10 mouse cellular contexts compared by ENCODE assay signal in genomic region chr8:108910843-108911242, GRCm38 (mm10).
DNase-seq lines count a peak whose midpoint lies in the region; ATAC-seq and TF ChIP-seq lines count a peak whose summit lies in the region.
"Had no signal": no experiment of that assay in that cellular context is flagged by ENCODE, and none has a peak within 500 bp of the region (broad histone marks: within the 10 kb centered on the region; RNA-seq: fewer than 3 reads in every experiment).

No protein-coding gene starts in this region.

- no peaks in the 10 kb centered on the region for H3K36me3 ChIP-seq in forebrain, embryonic 13.5 days (ENCODE audit: poor library complexity, severe bottlenecking)
- no peaks in the 10 kb centered on the region for H3K36me3 ChIP-seq in forebrain, postnatal 0 days (ENCODE audit: insufficient read depth)
- no peaks in the 10 kb centered on the region for H3K36me3 ChIP-seq in E14TG2a.4 (ENCODE audit: insufficient read depth, low read length)
- H3K36me3 ChIP-seq in heart, embryonic 14.5 days (ENCODE audit: control insufficient read depth, insufficient read depth, low read length), result no peaks in the 10 kb centered on the region
- H3K36me3 ChIP-seq in liver, postnatal 0 days (replicated peaks; ENCODE audit: insufficient read depth, low read length), result no peaks in the 10 kb centered on the region

- H3K27ac ChIP-seq in forebrain, embryonic 13.5 days, result peak overlapping the region; percentile 65
- H3K27ac ChIP-seq in forebrain, postnatal 0 days (ENCODE audit: low read depth, low read length), result no peak overlapping the region
- H3K27ac ChIP-seq in heart, embryonic 14.5 days (replicated peaks in 1 of 2; ENCODE audit: control insufficient read depth in 1 of 2, insufficient read depth in 1 of 2, low read depth in 2 of 2, low read length in 2 of 2), result peak overlapping the region; percentile 55
- H3K27ac ChIP-seq in liver, postnatal 0 days (ENCODE audit: low read depth), result no peak overlapping the region
- H3K27ac ChIP-seq: liver, embryonic 14.5 days had no signal

- 0 out of 2 replicates have a peak overlapping the region, but pooled peaks have one; percentile 19 for H3K9ac ChIP-seq in forebrain, embryonic 13.5 days
- no peak overlapping the region for H3K9ac ChIP-seq in forebrain, postnatal 0 days
- H3K9ac ChIP-seq in heart, embryonic 14.5 days (ENCODE audit: low read length), result no peak overlapping the region
- H3K9ac ChIP-seq in liver, postnatal 0 days (replicated peaks), result no peak overlapping the region
- H3K9ac ChIP-seq: liver, embryonic 14.5 days had no signal

- 86% methylated on average over 12 of the region's 12 CpGs for WGBS in forebrain, embryonic 13.5 days
- 81% methylated on average over 12 of the region's 12 CpGs for WGBS in forebrain, postnatal 0 days
- WGBS in heart, embryonic 14.5 days, result 39% methylated on average over 12 of the region's 12 CpGs
- 67% methylated on average over 12 of the region's 12 CpGs for WGBS in liver, postnatal 0 days (ENCODE audit: insufficient replicate concordance)

- H3K9me3 ChIP-seq in forebrain, embryonic 13.5 days (replicated peaks), result no peaks in the 10 kb centered on the region
- H3K9me3 ChIP-seq in forebrain, postnatal 0 days (ENCODE audit: low read length), result no peaks in the 10 kb centered on the region
- no peaks in the 10 kb centered on the region for H3K9me3 ChIP-seq in E14TG2a.4 (ENCODE audit: low read length)
- H3K9me3 ChIP-seq in heart, embryonic 14.5 days (ENCODE audit: control insufficient read depth, low read length), result no peaks in the 10 kb centered on the region
- no peaks in the 10 kb centered on the region for H3K9me3 ChIP-seq in liver, postnatal 0 days (ENCODE audit: low read length)

- no peaks in the 10 kb centered on the region for H3K27me3 ChIP-seq in forebrain, embryonic 13.5 days
- H3K27me3 ChIP-seq in forebrain, postnatal 0 days (ENCODE audit: insufficient read depth, low read length), result no peaks in the 10 kb centered on the region
- H3K27me3 ChIP-seq in E14TG2a.4 (ENCODE audit: insufficient read depth, low read length), result peaks cover 6% of the 10 kb centered on the region; the same call in 1 of the 2 replicates
- no peaks in the 10 kb centered on the region for H3K27me3 ChIP-seq in heart, embryonic 14.5 days (ENCODE audit: control insufficient read depth, insufficient read depth, low read length)
- no peaks in the 10 kb centered on the region for H3K27me3 ChIP-seq in liver, postnatal 0 days (ENCODE audit: insufficient read depth, low read length)

- intact Hi-C loops in left cerebral cortex, postnatal 4 days (cut with DNase I), result no loop called here

- no peak for TF ChIP-seq CTCF in forebrain, postnatal 0 days (IDR thresholded peaks at IDR 0.05; ENCODE audit: low read depth)
- TF ChIP-seq CTCF in E14TG2a.4 (conservative IDR thresholded peaks at IDR 0.05; ENCODE audit: low read length), result no peak
- no peak for TF ChIP-seq CTCF in liver, postnatal 0 days (IDR thresholded peaks at IDR 0.05; ENCODE audit: low read depth)

- H3K4me1 ChIP-seq in forebrain, embryonic 13.5 days, result peaks cover 28% of the 10 kb centered on the region
- H3K4me1 ChIP-seq in forebrain, postnatal 0 days (ENCODE audit: insufficient read depth), result peaks cover 9% of the 10 kb centered on the region
- H3K4me1 ChIP-seq in E14TG2a.4 (replicated peaks; ENCODE audit: low read depth, low read length), result peaks cover 29% of the 10 kb centered on the region
- H3K4me1 ChIP-seq in heart, embryonic 14.5 days (ENCODE audit: control insufficient read depth in 2 of 2, insufficient read depth in 2 of 2, low read length in 2 of 2), result peaks cover 12 to 18% of the 10 kb centered on the region in 2 experiments
- peaks cover 16% of the 10 kb centered on the region for H3K4me1 ChIP-seq in liver, postnatal 0 days (ENCODE audit: insufficient read depth)

- ATAC-seq in forebrain, embryonic 13.5 days, result no peak
- no peak for ATAC-seq in forebrain, postnatal 0 days
- ATAC-seq in heart, embryonic 14.5 days (ENCODE audit: insufficient number of reproducible peaks, insufficient read depth, low FRiP score, low read depth), result no peak
- peak; percentile 45; the same call in 1 of the 2 replicates for ATAC-seq in liver, postnatal 0 days
- ATAC-seq in erythroid progenitor cell, adult 5-6 weeks (replicated peaks; ENCODE audit: low FRiP score, poor library complexity, severe bottlenecking), result no peak

- H3K4me3 ChIP-seq in forebrain, embryonic 13.5 days, result no peak overlapping the region
- no peak overlapping the region for H3K4me3 ChIP-seq in forebrain, postnatal 0 days (ENCODE audit: low read depth, low read length)
- H3K4me3 ChIP-seq in E14TG2a.4 (replicated peaks; ENCODE audit: low read length), result peak overlapping the region; percentile 3; the same call in 1 of the 2 replicates
- no peak overlapping the region for H3K4me3 ChIP-seq in heart, embryonic 14.5 days (ENCODE audit: control insufficient read depth in 1 of 2, insufficient read depth in 1 of 2, low read depth in 1 of 2, low read length in 2 of 2)
- H3K4me3 ChIP-seq in liver, postnatal 0 days (ENCODE audit: low read depth, low read length), result no peak overlapping the region
- H3K4me3 ChIP-seq: erythroblast, embryonic 14.5 days had no signal

- TF ChIP-seq EP300 in liver, postnatal 0 days (IDR thresholded peaks at IDR 0.05; ENCODE audit: low read depth), result no peak

- DNase-seq in forebrain, postnatal 0 days, result no peak
- DNase-seq in liver, postnatal 0 days, result no peak
- no peak for DNase-seq in c-Kit-positive CD71-positive TER-119-positive erythroid progenitor cells, embryonic 14.5 days (ENCODE audit: low spot score)
- DNase-seq in left cerebral cortex, postnatal 4 days, result no peak

- H3K4me2 ChIP-seq in forebrain, embryonic 13.5 days, result no peak overlapping the region
- H3K4me2 ChIP-seq in forebrain, postnatal 0 days (ENCODE audit: low read depth), result no peak overlapping the region
- no peak overlapping the region for H3K4me2 ChIP-seq in heart, embryonic 14.5 days (ENCODE audit: low read length)
- H3K4me2 ChIP-seq in liver, postnatal 0 days (ENCODE audit: low read depth, low read length), result peak overlapping the region; percentile 13; the same call in 1 of the 2 replicates

Comparison
In these comparisons a context has a peak if more than half of its experiments do, and no peak if none do; other contexts are left out.
1. H3K27ac ChIP-seq: peak in forebrain, embryonic 13.5 days (single experiment) and heart, embryonic 14.5 days (2 of 2); none in forebrain, postnatal 0 days (single experiment) and liver, postnatal 0 days (single experiment).